Mouse (Mus musculus): Measurements from ENCODE around the gene Cdc6.
"Not testable (repeated sequence)": the region's sequence is repeated elsewhere in the genome, so short reads cannot be mapped to it uniquely, and the experiment has no call there.

Cdc6 gene

DNA sequence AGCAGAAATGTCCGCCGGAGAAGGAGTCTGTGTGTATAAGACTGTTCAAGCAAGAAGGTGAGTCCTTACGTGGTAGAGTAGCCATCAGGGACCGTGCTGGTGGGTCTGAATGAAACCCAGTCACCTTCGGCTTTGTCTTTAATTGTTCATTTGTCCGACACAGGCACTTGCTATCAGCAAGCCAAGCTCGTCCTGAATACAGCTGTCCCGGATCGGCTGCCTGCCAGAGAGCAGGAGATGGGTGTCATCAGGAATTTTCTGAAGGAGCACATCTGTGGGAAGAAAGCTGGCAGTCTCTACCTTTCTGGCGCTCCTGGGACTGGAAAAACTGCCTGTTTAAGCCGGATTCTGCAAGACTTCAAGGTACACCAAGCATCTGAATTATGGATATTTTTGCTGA is 2.8 kb downstream of the Cdc6 start:
- peak in 1 of 2 experiments; percentile 39 for DNase-seq

DNA sequence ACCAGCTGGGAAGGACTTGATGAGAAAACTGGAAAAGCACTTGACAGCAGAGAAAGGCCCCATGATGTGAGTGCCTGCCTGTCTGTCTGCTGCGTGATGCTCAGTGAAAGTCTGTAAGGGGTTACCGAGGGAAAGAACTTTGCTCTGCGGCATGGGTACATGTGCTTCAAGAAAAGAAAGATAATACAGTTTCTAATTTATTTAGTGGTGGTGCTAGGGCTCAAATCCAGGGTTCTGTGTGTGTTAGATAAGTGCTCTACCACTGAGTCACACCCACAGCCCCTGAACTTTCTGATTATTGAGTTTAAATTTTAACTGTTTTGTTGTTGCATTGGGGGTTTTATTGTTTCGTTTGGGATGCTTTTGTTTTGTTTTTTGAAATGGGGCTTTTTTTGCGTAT is 3.9 kb downstream of the Cdc6 start:
- no peak for DNase-seq

DNA sequence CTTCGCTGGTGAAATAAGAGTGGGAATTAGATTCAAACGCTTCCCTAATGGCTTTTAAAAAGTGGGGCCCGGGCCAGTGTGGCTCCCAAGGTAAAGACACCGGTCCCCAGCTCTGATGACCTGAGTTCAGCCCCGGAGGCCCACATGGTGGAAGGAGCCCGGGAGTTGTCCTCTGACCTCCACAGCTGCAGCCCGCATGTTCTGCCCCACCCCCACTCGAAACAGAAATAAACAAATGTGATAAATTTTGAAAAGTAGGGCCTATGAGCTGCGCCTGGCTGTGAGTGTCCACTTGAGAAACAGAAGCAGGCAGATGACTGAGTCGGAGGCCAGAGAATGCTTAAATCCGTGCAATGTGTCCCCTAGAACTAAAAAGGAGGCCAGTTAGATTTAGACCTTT is 6.6 kb downstream of the Cdc6 start:
- peak in 1 of 2 experiments; percentile 61 for DNase-seq

DNA sequence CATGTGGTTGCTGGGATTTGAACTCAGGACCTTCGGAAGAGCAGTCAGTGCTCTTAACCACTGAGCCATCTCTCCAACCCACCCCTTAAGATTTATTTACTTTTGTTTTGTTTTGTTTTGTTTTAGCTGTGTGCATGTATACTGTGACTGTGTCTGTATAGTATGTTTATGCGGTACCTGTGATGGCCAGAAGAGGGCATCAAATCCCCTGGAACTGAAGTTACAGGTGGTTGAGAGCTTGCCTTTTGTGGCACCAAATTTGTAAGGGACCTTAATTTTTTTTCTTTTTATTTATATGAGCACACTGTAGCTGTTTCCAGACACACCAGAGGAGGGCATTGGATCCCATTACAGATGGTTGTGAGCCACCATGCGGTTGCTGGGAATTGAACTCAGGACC is 8.8 kb downstream of the Cdc6 start:
- not testable (repeated sequence) for DNase-seq

DNA sequence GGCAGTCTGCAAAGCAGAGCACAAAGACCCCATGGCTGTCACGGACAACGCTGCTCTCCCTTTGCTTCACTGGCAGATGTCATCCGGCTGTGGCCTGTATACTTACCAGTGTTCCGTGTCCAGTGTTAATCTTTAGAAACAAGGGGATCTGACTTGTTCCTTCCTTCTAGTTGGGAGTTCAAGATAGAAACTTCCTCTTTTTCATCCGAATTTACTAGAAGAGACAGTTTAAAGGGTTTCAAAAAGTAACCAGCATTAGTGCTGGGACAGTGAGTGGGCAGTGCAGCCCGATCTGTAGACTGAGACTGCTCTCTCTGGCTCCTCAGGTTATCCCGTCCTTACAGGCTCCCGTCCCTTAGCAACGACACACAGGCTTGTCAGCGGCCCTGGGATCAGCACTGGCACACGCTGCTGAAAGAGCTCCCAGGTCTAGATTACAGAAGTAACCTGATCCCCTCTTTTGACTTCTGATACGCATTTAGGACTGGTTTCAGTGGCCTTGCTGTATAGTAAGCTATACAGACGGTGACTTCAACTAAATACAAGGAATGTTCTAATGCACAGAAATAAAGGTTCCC is 9.9 kb downstream of the Cdc6 start:
- DNase-seq, result no peak

DNA sequence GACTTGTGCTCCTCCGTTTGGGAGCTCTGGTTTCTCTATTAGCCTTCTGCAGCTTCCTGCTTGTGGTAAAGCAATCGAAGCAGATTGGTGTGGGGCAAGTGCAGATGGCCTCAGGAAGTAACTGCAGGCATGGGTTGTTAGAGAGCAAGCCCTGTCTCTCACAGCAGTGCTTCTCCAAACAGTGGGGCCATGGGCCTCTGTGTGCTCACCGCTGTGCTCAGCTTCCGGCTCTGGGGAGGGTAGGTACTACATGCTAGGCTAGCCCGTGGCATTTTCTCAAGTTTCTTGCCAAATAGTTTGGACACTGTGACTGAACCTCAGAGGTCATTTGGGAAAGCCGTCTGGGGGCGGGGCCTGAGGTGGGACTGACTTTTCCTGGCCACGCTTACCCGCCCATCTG is 10.6 kb downstream of the Cdc6 start:
- peak; percentile 66 to 73 for DNase-seq

DNA sequence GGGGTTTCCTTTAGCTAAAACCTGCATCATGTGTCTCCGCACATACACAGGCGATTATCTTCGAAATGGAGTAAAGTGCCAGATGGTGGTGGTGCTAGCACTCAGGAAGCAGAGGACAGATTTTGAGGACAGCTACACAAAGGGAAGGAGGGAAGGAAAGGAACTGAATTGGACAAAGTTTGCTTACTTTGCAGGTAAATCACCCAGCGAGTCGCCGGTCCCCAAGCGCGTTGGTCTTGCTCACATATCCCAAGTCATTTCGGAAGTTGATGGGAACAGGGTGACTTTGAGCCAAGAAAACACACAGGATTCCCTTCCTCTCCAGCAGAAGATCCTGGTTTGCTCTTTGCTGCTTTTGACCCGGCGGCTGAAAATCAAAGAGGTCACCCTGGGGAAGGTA is 11.4 kb downstream of the Cdc6 start:
- no peak for DNase-seq

DNA sequence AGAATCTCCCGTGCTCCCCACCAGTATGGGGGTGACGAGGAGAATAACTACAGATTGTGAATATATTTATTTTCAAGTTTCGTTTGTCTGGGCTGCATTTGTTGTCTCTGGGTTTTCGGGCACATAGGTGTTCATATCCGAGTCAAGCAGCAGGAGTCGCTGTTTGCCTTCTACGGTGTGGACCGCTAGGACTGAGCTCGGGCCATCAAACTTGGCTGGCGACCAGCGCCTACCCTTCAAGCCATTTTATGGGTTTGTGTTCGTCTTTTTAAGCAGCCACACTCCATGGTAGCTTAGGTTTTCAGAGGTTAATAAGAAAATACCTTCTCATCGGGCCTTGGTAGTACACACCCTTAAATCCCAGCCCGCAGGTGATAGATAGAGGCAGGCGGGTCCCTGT is 14.2 kb downstream of the Cdc6 start:
- peak; percentile 67 to 77 for DNase-seq

DNA sequence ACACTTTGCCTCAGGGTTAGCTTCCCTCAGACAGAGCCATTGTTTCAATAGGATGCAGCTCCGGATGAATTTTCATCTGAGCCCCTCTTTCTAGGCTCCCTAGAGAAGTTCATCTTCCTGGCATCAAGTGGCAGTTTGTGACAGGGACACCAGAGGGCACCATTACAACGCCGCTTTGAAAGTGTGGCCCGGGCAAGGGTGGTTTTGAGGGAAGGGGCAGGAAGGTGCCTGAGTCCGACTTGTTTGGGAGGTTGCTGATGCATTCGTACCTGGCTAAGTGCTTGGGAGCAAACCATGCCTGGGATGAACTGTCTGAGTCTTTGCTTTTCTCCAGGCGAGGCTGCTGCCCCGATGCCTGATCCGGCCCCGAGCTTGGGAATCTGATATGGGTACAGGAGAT is 14.7 kb downstream of the Cdc6 start:
- peak; percentile 73 to 85 for DNase-seq

DNA sequence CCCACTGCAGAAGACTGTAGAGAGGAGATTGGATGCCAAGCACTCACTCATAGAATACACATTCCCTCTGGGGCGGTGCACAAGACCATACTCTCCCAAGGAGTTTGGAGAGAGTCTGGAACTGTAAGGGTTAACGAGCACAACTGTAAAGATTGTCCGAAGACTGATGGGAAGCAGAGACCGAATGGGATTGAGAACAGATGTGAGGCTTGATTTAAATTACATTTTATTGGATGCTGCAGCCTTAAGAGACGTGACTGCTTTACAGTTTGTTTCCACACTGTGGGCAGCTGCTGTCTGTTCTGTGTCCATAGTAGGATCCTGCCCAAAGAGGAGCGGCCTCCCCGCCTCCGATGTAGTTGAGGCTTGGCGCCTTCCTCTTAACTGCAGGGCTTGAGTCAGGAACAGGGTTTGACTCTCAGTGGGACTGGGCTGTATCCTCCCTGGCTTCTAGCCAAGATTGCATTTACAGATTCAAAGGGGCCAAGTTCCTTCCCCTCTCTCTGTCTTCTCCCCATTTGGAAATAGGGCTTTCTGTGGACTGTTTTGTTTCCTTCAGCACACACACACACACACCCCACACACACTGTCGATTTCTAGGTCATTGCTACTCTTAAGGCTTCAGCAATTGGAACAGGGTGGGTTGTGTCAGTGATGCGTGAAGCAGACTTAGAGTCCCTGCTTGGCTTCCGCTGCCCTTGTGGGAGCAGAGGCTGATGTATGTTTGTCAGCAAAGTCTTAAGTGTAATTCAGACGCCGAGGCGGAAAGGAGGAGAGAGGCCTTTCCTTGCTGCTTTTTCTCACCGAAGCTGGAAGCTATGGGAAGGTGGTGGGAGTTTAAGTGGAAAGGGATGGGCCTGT is 15.5 kb downstream of the Cdc6 start:
- peak; percentile 60 to 84 for DNase-seq

DNA sequence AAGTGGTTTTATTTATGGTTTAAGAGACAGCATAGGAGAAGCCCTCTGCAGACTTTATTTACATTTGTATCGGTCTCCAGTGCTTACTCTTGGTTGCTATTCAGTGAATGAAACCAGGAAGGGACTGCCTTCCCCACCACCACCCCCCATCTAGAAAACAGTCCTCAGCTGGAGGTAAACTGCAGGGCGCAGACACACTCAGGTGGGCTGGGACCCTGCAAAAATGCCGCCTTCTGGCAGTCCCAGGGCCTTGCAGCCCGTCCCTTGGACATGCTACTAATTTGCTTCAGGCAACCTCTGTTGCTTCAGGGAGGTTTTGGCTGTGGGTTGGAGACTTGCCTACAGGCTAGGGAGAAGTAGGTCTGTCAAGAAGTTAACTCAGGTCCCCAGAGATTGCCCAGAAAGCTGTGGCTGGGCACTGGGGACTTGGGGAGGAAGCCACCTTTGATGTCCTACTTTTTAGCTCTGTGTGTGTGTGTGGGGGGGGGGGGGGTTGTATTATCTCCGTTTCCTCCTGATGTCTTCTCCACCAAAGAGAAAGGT is 17.1 kb downstream of the Cdc6 start:
- peak in 1 of 2 experiments; percentile 29 for DNase-seq

DNA sequence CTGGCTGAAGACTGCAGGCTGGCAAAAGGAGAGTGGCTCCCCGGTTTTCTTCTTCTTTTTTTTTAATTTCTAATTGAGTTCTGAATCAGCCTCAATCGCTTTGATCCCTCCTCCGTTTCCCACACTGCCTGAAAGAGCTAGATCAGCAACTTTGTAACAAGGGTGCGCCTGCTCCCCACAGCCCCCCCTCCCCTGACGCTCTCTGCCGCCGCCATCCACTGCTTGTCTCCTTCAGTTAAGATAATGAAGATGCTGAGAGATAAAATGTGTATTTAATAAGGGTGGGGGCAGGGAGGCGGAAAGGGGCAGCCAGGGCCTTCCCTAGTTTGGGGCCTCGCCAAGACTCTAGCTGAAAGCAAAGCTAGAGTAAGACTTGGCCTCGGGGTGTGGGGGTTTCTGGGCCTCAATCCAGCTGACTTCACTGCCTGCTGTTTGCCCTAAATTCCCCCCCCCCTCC is 17.7 kb downstream of the Cdc6 start:
- DNase-seq, result peak; percentile 78 to 90

DNA sequence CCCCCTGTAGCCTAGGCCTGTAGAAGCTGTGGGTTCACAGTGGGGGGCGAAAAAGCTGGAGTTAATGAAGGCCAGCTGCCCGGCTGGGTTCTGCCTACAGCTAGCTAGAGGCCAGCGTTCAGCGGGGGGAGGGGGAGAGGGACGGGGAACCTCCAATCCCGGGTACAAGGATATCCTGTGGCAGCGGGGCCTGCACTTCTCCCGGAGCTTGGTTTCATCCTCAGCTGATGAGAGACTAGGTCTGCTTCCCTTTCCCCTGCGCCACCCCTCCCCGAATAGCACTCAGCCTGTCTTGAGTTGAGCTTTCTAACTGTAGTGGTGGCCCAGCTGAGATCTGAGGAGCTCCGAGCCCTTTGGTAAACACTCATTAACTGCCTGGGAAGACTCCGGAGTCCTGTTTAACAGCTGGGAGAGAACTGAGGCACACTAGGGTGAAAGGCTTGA is 18.3 kb downstream of the Cdc6 start:
- peak; percentile 69 to 84 for DNase-seq

DNA sequence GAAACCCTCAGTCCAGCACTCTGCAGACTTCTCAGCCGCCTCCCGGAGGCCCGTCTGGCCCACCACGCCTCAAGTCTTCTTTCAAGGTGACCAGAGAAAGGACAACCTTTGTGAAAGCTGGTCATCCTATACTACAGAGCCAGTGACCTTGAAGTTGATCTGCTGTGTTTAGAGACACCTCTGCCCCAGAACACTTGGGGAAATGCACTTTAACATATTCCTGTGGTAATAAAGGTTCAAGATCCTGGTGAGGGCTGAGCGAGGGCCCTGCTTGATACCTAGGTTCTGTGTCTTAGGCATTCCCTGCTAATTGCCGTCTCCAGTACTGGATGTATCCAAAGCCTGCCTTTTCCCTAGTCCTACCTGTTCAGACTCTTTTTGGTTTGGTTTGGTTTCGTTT is 19.0 kb downstream of the Cdc6 start:
- no peak for DNase-seq

DNA sequence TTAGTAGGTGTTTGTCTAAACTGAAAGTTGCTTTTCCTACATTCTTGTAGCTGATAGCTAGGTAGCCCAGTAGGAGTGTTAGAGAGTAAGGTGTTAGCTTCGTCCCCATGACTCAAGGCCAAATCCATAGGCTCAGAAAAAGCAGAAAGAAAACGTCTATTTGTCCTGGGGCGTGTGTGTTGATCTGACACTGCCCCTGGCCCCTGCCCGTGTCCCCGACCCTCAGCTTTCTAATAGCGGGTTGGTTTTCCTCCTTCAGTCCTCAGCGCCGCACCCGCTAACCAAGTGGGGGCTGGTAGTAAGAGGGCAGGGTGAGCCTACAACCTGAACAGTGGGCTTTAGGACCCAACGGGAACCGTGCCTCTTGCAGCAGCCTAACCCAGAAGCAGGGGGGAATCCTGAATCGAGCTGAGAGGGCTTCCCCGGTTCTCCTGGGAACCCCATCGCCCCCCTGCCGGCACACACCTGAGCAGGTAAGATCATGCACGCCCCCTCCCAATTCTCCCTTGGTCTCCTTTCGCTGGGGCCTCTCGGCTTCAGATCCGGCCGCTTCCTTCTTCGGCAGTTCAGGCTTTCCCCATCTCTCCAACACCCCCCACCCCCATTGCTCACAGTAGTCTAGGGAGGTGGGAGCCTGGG is 20.0 kb downstream of the Cdc6 start, which contains the start of gene Rara:
Gene Rara, plus strand, starts transcription at position 381 of the 639 bp plus-strand sequence.
- DNase-seq, result peak in 1 of 2 experiments; percentile 36

DNA sequence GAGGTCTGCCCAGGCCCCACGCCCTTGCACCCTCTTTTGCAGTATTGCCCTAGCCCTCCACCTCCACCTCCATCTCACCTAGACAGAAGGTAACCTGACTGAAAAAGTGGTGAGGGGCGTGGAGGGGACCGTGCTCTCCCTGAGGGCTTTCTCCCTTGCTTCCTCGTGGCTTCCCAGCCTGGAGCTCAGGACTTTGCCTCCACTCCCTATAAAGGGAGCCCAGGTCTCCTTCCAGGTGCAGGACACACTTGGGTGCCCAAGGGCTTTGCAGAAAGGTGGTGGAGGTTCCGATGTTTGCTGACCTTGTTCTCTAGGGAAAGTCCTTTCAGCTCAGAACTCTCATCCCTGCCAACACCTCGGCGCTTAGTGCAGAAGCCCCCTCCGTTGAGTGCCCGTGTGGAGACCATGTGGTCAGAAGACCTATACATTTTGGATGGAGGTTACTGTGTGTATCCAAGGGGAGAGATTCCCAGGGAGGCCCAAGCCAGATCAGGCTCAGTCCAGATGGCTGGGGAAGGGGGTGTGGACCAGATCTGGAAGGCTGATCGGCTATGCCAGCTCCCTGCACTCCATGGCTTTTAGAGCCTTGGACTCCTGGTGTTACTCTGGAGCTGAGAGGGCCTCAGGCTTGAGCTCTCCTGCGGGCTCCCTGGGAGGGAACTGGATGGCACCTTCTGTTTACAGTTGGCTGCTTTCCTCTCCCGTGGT is 20.7 kb downstream of the Cdc6 start:
- DNase-seq, result peak; percentile 3 to 29

DNA sequence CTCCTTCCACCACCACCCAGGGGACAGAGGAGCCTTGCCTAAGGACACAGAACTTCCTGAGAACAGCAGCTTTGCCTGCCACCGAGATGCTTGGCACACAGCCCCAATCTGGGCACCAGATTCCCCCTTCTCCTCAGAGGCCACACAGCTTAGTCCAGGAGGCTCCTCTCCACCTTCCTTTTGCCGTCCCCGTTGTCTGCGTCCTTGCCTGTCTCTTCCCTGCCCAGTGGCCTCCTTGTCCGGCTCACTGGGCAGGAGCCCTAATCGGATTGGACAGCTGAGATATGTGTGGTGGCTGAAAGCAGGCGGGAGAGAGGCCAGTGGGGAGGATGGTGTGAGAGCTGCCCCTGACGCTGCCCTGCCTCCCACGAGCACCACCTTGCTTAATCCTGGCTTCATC is 21.9 kb downstream of the Cdc6 start:
- peak; percentile 29 to 54 for DNase-seq

DNA sequence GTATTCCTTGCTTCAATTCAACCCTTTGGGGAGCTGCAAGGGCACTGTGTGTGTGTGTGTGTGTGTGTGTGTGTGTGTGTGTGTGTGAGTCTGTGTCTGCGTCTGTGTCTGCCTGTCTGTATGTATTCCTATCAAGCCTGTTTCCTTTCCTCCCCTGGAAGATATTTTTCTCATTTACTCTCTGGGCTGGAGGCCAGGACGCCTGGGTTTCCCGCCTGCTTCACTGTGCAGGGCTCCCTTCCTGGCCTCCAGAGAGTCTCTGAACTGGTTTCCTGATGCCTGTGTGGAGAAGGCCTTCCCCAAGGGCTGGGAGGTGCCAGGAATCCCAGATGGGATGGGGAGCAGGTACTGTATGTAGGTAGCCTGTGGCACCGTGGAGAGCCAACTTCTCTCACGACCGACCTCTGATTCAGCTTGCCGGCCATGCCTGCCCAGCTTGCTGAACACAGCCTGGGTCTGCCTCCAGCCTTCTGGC is 22.6 kb downstream of the Cdc6 start:
- DNase-seq, result peak; percentile 60 to 70

DNA sequence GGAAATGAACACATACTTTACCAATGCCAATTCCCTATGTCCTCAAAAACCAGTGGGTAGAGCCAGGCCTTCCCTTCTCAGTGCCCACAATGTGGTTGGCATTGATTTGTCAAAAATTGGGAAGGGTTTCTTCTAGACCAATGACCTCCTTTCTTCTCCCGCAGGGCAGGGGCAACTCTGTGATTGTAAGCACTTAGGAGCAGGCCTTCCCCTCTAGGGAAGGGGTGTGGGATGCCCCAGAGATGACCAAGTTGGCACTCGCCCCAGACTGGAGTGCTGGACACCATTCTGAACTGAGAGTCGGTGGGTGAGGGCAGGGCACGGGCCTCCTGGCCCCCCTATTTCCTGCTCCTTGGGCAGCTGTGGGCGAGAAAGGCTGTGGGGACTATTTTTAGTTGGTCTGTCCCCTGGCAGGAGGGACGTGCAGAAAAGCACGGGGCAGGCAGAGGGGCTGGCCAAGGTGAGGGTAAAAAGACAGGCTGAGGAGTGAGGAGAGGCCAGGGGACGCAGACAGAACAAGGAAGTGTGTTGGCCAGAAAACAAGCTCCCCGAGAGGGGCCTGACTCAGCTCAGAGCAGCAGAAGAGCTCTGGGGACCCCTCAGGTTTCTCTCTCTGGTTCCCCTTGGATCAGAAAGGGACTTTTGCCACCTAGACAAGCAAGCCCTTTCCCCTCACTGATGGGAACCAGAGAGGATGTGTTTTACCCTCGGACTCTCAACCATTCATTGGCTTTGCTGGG is 23.3 kb downstream of the Cdc6 start:
- peak; percentile 68 to 83 for DNase-seq

DNA sequence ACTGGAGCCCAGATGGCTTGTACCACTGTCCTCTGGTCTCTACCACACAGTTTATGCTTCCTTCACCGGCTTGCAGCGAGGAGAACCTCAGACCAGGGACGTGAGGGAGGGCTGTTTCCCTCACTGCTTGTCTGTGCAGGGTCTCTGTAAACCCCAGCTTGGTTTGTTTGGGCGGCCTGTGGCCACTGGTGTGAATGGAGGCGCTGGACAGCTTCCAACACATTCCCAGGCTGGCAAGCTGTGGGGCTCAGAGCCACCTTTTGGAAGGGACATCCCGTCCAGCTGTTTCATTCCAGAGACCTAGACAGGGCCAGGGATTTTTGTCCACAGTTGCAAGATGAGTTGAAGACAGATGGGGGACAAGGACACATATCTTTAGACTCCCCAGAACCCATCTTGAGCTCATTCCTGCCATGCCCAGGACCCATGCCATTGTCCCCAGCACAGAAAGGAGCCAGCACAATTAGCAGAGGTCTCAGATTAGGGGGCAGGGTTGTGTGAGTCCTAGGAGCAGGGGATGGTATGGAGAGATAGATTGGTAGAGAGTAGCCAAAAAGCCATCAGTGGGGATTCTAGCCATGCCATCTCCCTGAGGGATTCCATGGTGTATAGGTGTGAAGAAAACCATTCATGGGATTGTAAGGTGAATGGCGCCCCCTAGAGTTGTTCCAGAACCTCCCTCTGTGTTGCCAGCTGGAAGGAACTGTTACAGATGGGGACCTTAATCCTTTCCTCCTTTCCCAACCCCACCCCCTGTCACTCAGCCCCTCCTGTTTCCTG is 24.1 kb downstream of the Cdc6 start:
- peak; percentile 66 to 82 for DNase-seq

Data from lung, postnatal 4 days (tissue).